Mouse (Mus musculus): ENCODE measurements at regions not wholly inside any gene's neighbourhood (a gene's known extent, or its start where the extent isn't known, plus 50 kb on each side); places are given as distances from the start of the nearest gene placed in this dataset.
"Not testable (repeated sequence)": the region's sequence is repeated elsewhere in the genome, so short reads cannot be mapped to it uniquely, and the experiment has no call there.

DNA sequence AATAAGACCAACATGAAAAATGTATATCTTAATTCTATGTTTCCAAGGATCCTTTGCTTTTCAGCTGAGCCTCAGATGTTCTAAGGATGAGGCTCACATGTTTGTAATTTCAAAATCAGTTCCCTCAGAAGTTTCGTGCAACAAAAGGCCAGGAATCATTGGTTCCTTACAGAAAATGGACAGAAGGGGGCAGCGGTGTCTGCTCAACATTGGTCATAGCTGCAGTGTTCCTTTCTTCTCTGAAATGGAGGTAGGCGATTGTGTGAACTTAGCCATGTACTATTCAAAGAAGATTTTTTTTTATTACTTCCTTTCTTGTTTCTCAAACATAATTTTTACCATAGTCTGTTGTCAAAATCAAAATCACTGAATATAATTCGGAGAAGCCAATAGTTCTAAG, 167.9 kb upstream of the Akr1e1 start:
- peak; percentile 54; the same call in 1 of the 2 replicates for ATAC-seq (ENCODE audit: low read depth)
- no peak overlapping the region for H3K4me2 ChIP-seq (ENCODE audit: low read depth, low read length)
- WGBS: 44% methylated on average over 4 of the region's 4 CpGs

DNA sequence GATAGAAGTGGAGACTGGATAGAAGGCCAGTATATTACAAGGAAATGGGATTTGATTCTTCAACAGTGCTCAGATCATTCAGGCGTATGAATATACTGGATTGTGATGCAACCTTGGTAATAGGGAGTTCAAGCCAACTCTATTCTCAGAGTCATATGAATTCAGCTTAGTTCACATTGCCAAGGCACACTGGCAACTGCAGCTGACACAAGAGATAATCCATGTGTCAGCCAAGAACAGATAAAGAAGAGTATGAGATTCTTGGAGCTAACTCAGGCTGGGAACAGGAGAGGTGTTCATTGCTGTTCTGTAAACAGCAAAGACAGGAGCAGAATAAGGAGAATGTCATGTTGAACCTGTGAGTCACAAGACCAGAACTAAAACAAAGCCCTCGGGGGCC, 163.3 kb upstream of the Akr1e1 start:
- ATAC-seq (ENCODE audit: low read depth): no peak
- H3K4me3 ChIP-seq (ENCODE audit: low read depth, low read length): no peak overlapping the region
- no peaks in the 10 kb centered on the region for H3K36me3 ChIP-seq (ENCODE audit: control insufficient read depth, insufficient read depth, low read length)
- H3K27ac ChIP-seq (ENCODE audit: low read depth, low read length): no peak overlapping the region
- H3K4me1 ChIP-seq (ENCODE audit: control insufficient read depth, insufficient read depth, low read length): no peaks in the 10 kb centered on the region
- WGBS: 89% methylated on average over 2 of the region's 2 CpGs
- no peak overlapping the region for H3K9ac ChIP-seq (replicated peaks; ENCODE audit: low read depth, low read length)
- H3K9me3 ChIP-seq (ENCODE audit: control insufficient read depth, low read length): no peaks in the 10 kb centered on the region
- H3K27me3 ChIP-seq (ENCODE audit: control insufficient read depth, insufficient read depth, low read length): no peaks in the 10 kb centered on the region
- no peak overlapping the region for H3K4me2 ChIP-seq (ENCODE audit: low read depth, low read length)

More for the DNA sequence above, 167.9 kb upstream of the Akr1e1 start:
- no peak overlapping the region for H3K9ac ChIP-seq (replicated peaks; ENCODE audit: low read depth, low read length)
- no peaks in the 10 kb centered on the region for H3K9me3 ChIP-seq (ENCODE audit: control insufficient read depth, low read length)
- H3K4me3 ChIP-seq (ENCODE audit: low read depth, low read length): no peak overlapping the region
- H3K4me1 ChIP-seq (ENCODE audit: control insufficient read depth, insufficient read depth, low read length): no peaks in the 10 kb centered on the region
- H3K36me3 ChIP-seq (ENCODE audit: control insufficient read depth, insufficient read depth, low read length): no peaks in the 10 kb centered on the region
- H3K27ac ChIP-seq (ENCODE audit: low read depth, low read length): no peak overlapping the region
- H3K27me3 ChIP-seq (ENCODE audit: control insufficient read depth, insufficient read depth, low read length): no peaks in the 10 kb centered on the region

DNA sequence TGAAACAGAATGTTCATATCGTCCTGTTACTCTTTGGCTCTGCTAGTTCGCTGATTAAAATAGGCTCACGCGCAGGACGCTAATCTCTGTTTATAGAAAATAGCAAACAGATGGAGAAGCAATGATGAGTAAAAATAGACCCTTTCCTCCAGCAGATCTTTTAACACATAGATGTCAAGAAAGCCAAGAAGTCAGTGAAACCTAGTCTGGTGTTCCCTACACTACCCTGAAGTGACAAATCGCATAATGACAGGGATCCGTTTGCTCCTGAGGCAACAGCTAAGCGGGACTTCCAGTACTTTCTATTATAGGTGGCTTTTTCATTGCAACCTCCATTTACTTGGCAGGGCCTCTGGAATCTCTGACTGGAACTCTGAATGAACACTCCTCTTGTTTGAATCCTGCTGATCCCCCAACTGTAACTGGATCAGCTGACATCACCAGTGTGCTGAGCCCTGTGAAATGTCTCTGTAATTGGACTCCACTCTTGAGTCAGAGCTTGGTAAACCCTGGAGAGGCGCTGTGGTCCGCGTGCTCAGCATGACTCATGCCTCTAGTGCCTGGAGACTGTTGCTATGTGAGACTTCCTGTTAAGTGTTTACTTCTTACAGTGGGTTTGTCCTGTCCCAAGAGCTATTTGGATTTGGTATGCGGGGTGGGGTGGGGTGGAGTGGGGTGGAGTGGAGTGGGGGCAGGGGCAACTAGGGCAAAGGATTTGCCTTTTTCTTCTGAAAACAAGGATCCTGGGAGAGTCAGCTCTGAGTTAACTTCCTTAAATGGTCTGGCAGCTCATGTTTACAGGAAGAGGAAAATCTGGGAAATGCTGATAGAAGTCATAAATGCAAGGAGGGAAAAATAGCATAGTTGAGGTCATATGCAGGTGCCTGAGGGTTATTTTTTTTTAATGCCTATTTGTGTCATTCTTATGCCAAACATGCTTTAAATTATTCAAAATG, 162.4 kb upstream of the Akr1e1 start:
- Histone ChIP-seq H3K27ac (ENCODE audit: low read depth, low read length) (no peak overlapping the region), H3K9me3 (ENCODE audit: control insufficient read depth, low read length) (no peaks in the 10 kb centered on the region), H3K27me3 (ENCODE audit: control insufficient read depth, insufficient read depth, low read length) (no peaks in the 10 kb centered on the region), H3K36me3 (ENCODE audit: control insufficient read depth, insufficient read depth, low read length) (no peaks in the 10 kb centered on the region), H3K4me2 (ENCODE audit: low read depth, low read length) (no peak overlapping the region), H3K4me3 (ENCODE audit: low read depth, low read length) (no peak overlapping the region), H3K4me1 (ENCODE audit: control insufficient read depth, insufficient read depth, low read length) (no peaks in the 10 kb centered on the region), H3K9ac (replicated peaks; ENCODE audit: low read depth, low read length) (no peak overlapping the region)
- peak; percentile 98 for ATAC-seq (ENCODE audit: low read depth)
- WGBS: 51% methylated on average over 12 of the region's 12 CpGs

DNA sequence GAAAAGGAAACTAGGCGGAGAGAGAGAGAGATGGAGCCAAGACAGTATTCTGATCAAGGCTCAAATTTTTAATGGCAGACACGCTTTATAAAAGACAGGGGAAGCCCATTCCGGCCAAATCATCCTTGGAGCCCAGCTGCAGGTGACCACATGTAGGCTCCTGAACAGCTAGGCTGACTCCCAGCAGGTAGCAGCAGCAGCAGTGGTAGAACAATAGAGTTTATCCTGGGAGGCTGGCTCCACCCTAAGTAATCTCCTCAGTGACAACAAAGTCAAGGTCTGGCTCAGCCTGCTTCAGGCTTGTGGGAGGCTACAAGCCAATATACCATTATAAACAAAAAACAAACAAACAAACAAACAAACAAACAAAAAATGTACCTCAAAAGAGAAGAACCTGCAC, 151.0 kb upstream of the Akr1e1 start:
- no peak overlapping the region for H3K27ac ChIP-seq (ENCODE audit: low read depth, low read length)
- WGBS: 52% methylated on average over 3 of the region's 3 CpGs
- no peaks in the 10 kb centered on the region for H3K36me3 ChIP-seq (ENCODE audit: control insufficient read depth, insufficient read depth, low read length)
- no peaks in the 10 kb centered on the region for H3K9me3 ChIP-seq (ENCODE audit: control insufficient read depth, low read length)
- no peak overlapping the region for H3K4me2 ChIP-seq (ENCODE audit: low read depth, low read length)
- no peaks in the 10 kb centered on the region for H3K4me1 ChIP-seq (ENCODE audit: control insufficient read depth, insufficient read depth, low read length)
- no peaks in the 10 kb centered on the region for H3K27me3 ChIP-seq (ENCODE audit: control insufficient read depth, insufficient read depth, low read length)
- no peak overlapping the region for H3K9ac ChIP-seq (replicated peaks; ENCODE audit: low read depth, low read length)
- H3K4me3 ChIP-seq (ENCODE audit: low read depth, low read length): no peak overlapping the region
- no peak for ATAC-seq (ENCODE audit: low read depth)

DNA sequence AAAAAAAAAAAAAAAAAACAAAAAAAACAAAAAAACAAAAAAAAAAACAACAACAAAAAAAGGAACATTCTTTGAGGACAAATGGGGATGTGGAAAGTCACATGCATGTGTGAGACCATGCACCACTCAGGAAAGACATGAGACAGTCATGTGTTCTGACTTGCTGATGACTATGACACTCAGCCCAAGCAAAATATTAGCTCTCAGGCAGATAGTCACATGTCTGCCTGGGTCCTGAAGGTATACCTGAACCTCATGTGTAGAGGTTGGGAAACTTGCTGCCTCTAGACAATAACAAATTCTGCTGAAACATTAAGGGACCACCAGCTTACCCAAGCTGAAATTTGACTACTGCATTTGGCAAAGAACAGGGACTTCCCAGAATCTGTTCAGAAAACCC, 147.6 kb upstream of the Akr1e1 start:
- H3K36me3 ChIP-seq (ENCODE audit: control insufficient read depth, insufficient read depth, low read length): no peaks in the 10 kb centered on the region
- H3K27ac ChIP-seq (ENCODE audit: low read depth, low read length): no peak overlapping the region
- no peak overlapping the region for H3K9ac ChIP-seq (replicated peaks; ENCODE audit: low read depth, low read length)
- H3K4me2 ChIP-seq (ENCODE audit: low read depth, low read length): no peak overlapping the region
- no peaks in the 10 kb centered on the region for H3K9me3 ChIP-seq (ENCODE audit: control insufficient read depth, low read length)
- H3K4me1 ChIP-seq (ENCODE audit: control insufficient read depth, insufficient read depth, low read length): no peaks in the 10 kb centered on the region
- H3K4me3 ChIP-seq (ENCODE audit: low read depth, low read length): no peak overlapping the region
- H3K27me3 ChIP-seq (ENCODE audit: control insufficient read depth, insufficient read depth, low read length): no peaks in the 10 kb centered on the region
- no peak for ATAC-seq (ENCODE audit: low read depth)

DNA sequence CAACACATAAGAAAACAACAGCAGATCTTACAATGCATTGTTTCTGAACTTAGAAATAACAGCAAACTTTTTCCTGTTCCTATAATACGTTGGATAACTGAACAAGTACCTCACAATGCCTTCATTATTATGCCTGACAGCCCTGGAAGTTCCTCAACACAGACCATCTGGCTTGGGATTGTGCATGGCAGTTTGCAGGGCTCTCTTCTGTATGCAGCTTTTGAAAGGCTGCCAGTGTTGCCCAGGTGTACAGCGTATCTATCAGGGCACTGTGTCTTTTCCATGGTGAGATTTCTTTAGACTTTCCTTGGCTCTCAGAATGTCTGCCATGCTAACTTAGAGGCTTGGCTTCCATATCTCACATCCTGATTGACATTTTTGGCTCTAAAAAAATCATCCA, 134.0 kb upstream of the Akr1e1 start:
- Histone ChIP-seq H3K4me2 (ENCODE audit: low read depth, low read length) (no peak overlapping the region), H3K36me3 (ENCODE audit: control insufficient read depth, insufficient read depth, low read length) (no peaks in the 10 kb centered on the region), H3K9ac (replicated peaks; ENCODE audit: low read depth, low read length) (no peak overlapping the region), H3K4me3 (ENCODE audit: low read depth, low read length) (no peak overlapping the region), H3K27ac (ENCODE audit: low read depth, low read length) (no peak overlapping the region), H3K4me1 (ENCODE audit: control insufficient read depth, insufficient read depth, low read length) (no peaks in the 10 kb centered on the region), H3K27me3 (ENCODE audit: control insufficient read depth, insufficient read depth, low read length) (no peaks in the 10 kb centered on the region), H3K9me3 (ENCODE audit: control insufficient read depth, low read length) (no peaks in the 10 kb centered on the region)
- ATAC-seq (ENCODE audit: low read depth): no peak
- WGBS: 65% methylated on average over 2 of the region's 2 CpGs

DNA sequence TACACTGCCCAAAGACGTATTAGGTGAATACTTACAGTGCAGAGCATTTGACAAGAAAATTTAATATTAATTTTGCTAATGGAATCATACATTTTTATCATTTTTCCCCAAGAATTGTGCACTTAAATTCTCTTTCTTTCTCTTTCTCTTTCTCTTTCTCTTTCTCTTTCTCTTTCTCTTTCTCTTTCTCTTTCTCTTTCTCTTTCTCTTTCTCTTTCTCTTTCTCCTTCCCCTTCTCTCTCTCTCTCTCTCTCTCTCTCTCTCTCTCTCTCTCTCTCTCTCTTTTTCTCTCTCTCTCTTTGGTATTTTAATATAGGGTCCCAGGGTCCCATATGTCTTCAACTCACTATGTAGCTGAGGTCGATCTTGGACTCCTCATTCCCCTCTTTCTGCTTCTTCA, 107.3 kb upstream of the Akr1e1 start:
- H3K27ac ChIP-seq (ENCODE audit: low read depth, low read length); H3K9ac ChIP-seq (replicated peaks; ENCODE audit: low read depth, low read length); H3K36me3 ChIP-seq (ENCODE audit: control insufficient read depth, insufficient read depth, low read length); H3K4me3 ChIP-seq (ENCODE audit: low read depth, low read length); H3K27me3 ChIP-seq (ENCODE audit: control insufficient read depth, insufficient read depth, low read length); H3K9me3 ChIP-seq (ENCODE audit: control insufficient read depth, low read length); H3K4me1 ChIP-seq (ENCODE audit: control insufficient read depth, insufficient read depth, low read length); ATAC-seq (ENCODE audit: low read depth); H3K4me2 ChIP-seq (ENCODE audit: low read depth, low read length): not testable (repeated sequence)
- WGBS: 91% methylated on average over 2 of the region's 2 CpGs

DNA sequence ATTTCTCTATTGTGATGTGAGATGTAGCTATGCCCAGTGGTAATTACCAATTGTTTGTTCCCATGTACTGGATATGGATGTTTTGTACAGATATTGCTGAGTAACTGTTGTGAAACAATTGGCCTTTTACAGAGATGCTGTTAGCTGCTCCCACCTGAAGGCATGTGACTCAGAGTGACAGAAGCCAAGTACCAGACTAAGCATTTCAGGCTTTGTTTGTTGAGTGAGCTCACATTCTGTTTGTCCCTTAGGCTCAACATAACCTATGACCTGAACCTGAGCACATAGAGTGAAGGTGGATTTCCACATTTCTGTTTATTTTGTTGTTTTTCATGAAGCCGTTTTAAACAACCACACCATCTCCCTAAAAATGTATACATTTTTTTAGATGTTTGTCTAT, 105.8 kb upstream of the Akr1e1 start:
- Histone ChIP-seq H3K4me1 (ENCODE audit: control insufficient read depth, insufficient read depth, low read length) (no peaks in the 10 kb centered on the region), H3K27me3 (ENCODE audit: control insufficient read depth, insufficient read depth, low read length) (no peaks in the 10 kb centered on the region), H3K27ac (ENCODE audit: low read depth, low read length) (no peak overlapping the region), H3K9ac (replicated peaks; ENCODE audit: low read depth, low read length) (no peak overlapping the region), H3K4me2 (ENCODE audit: low read depth, low read length) (no peak overlapping the region), H3K9me3 (ENCODE audit: control insufficient read depth, low read length) (no peaks in the 10 kb centered on the region), H3K36me3 (ENCODE audit: control insufficient read depth, insufficient read depth, low read length) (no peaks in the 10 kb centered on the region), H3K4me3 (ENCODE audit: low read depth, low read length) (no peak overlapping the region)
- ATAC-seq (ENCODE audit: low read depth): no peak
- WGBS: 96% methylated on average over 1 of the region's 1 CpGs

DNA sequence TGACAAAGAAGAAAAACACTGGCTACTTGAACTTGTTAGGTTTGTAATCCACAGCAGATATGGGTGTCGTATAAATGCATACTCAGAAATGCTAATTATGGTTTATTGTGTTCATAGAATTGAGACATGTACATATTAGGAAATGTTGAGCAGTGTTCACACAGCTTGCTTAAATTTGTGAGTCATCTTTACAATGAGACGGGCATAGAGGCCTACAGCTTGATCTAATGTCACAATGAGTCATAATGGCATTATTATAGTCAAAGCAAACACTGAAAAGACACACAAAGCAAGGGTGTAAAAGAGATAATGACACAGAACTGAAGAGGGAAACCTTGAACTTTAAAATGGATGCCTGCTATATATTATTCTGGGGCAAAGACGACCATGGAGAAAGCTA, 103.7 kb upstream of the Akr1e1 start:
- Histone ChIP-seq H3K36me3 (ENCODE audit: control insufficient read depth, insufficient read depth, low read length) (no peaks in the 10 kb centered on the region), H3K27me3 (ENCODE audit: control insufficient read depth, insufficient read depth, low read length) (no peaks in the 10 kb centered on the region), H3K27ac (ENCODE audit: low read depth, low read length) (no peak overlapping the region), H3K4me3 (ENCODE audit: low read depth, low read length) (no peak overlapping the region), H3K9me3 (ENCODE audit: control insufficient read depth, low read length) (no peaks in the 10 kb centered on the region), H3K9ac (replicated peaks; ENCODE audit: low read depth, low read length) (no peak overlapping the region), H3K4me1 (ENCODE audit: control insufficient read depth, insufficient read depth, low read length) (no peaks in the 10 kb centered on the region), H3K4me2 (ENCODE audit: low read depth, low read length) (no peak overlapping the region)
- no peak for ATAC-seq (ENCODE audit: low read depth)
- 21% methylated on average over 3 of the region's 3 CpGs for WGBS
